Mouse (Mus musculus): ENCODE measurements around the gene Slbp. TPM values are rescaled to one million over a fixed set of nuclear protein-coding genes. Genes with fewer than 3 reads are reported as not detected.

The Slbp gene
- total RNA-seq, 2 experiments from 2014 or later: 20.5 to 21.5 TPM

GRCm38 (mm10) chr5:33674439-33674838 is 22.1 kb upstream of the Slbp start:
- peak overlapping the region; percentile 54; the same call in 1 of the 2 replicates for H3K27ac ChIP-seq
- DNase-seq (ENCODE audit: low spot score in 2 of 2): peak; percentile 56 to 61
- no peak overlapping the region for H3K4me3 ChIP-seq
- TF ChIP-seq CTCF (conservative IDR thresholded peaks at IDR 0.05): no peak

- no peak overlapping the region for H3K27ac ChIP-seq
- no peak for TF ChIP-seq CTCF (conservative IDR thresholded peaks at IDR 0.05)
Measured at GRCm38 (mm10) chr5:33671659-33672058, 19.3 kb upstream of the Slbp start.

GRCm38 (mm10) chr5:33668223-33668622 is 15.8 kb upstream of the Slbp start:
- no peak for DNase-seq (ENCODE audit: low spot score in 2 of 2)
- TF ChIP-seq CTCF (conservative IDR thresholded peaks at IDR 0.05): peak; percentile 81

More at GRCm38 (mm10) chr5:33671659-33672058, 19.3 kb upstream of the Slbp start:
- H3K4me3 ChIP-seq: no peak overlapping the region
- DNase-seq (ENCODE audit: low spot score in 2 of 2): no peak

GRCm38 (mm10) chr5:33658664-33659050 is 6.3 kb upstream of the Slbp start:
- no peak for DNase-seq (ENCODE audit: low spot score in 2 of 2)
- no peak for TF ChIP-seq CTCF (conservative IDR thresholded peaks at IDR 0.05)

More at GRCm38 (mm10) chr5:33668223-33668622, 15.8 kb upstream of the Slbp start:
- H3K4me3 ChIP-seq: no peak overlapping the region
- no peak overlapping the region for H3K27ac ChIP-seq

GRCm38 (mm10) chr5:33657787-33658663 is 5.7 kb upstream of the Slbp start, which contains the start of the genes Tacc3 and Tmem129:
Gene Tacc3 (plus strand): TSS chr5:33658128.
Gene Tmem129 (minus strand): TSS chr5:33658416.
- DNase-seq (ENCODE audit: low spot score in 2 of 2): peak; percentile 97 to 99
- H3K4me3 ChIP-seq: peak within 1 kb of the TSS; percentile 84
- TF ChIP-seq CTCF (conservative IDR thresholded peaks at IDR 0.05): peak; percentile 11
- H3K27ac ChIP-seq: peak within 1 kb of the TSS; percentile 99

More at GRCm38 (mm10) chr5:33658664-33659050, 6.3 kb upstream of the Slbp start:
- no peak overlapping the region for H3K27ac ChIP-seq
- peak overlapping the region; percentile 84 for H3K4me3 ChIP-seq

GRCm38 (mm10) chr5:33657251-33657786 is 4.9 kb upstream of the Slbp start:
- no peak; the same call in 1 of the 2 replicates for TF ChIP-seq CTCF (conservative IDR thresholded peaks at IDR 0.05)
- DNase-seq (ENCODE audit: low spot score in 2 of 2): peak in 1 of 2 experiments; percentile 33
- peak overlapping the region; percentile 99 for H3K27ac ChIP-seq
- peak overlapping the region; percentile 84 for H3K4me3 ChIP-seq

GRCm38 (mm10) chr5:33656739-33657138 is 4.4 kb upstream of the Slbp start:
- no peak for TF ChIP-seq CTCF (conservative IDR thresholded peaks at IDR 0.05)
- peak overlapping the region; percentile 99 for H3K27ac ChIP-seq

GRCm38 (mm10) chr5:33655251-33655840 is 3.0 kb upstream of the Slbp start:
- Histone ChIP-seq H3K4me3 (no peak overlapping the region), H3K27ac (0 out of 2 replicates have a peak overlapping the region, but pooled peaks have one; percentile 18)
- no peak for DNase-seq (ENCODE audit: low spot score in 2 of 2)
- no peak for TF ChIP-seq CTCF (conservative IDR thresholded peaks at IDR 0.05)

More at GRCm38 (mm10) chr5:33656739-33657138, 4.4 kb upstream of the Slbp start:
- no peak for DNase-seq (ENCODE audit: low spot score in 2 of 2)
- H3K4me3 ChIP-seq: peak overlapping the region; percentile 84

- DNase-seq (ENCODE audit: low spot score in 2 of 2): no peak
- TF ChIP-seq CTCF (conservative IDR thresholded peaks at IDR 0.05): no peak
- Histone ChIP-seq H3K4me3 (no peak overlapping the region), H3K27ac (no peak overlapping the region)
Measured at GRCm38 (mm10) chr5:33654424-33654823, 2.0 kb upstream of the Slbp start.

GRCm38 (mm10) chr5:33652783-33653173 is 404 bp upstream of the Slbp start:
- Histone ChIP-seq H3K4me3 (peak overlapping the region; percentile 95), H3K27ac (peak overlapping the region; percentile 100)
- no peak for TF ChIP-seq CTCF (conservative IDR thresholded peaks at IDR 0.05)
- no peak for DNase-seq (ENCODE audit: low spot score in 2 of 2)

GRCm38 (mm10) chr5:33651541-33651920 is 843 bp downstream of the Slbp start:
- Histone ChIP-seq H3K4me3 (peak overlapping the region; percentile 95), H3K27ac (peak overlapping the region; percentile 100)
- TF ChIP-seq CTCF (conservative IDR thresholded peaks at IDR 0.05): no peak; the same call in 1 of the 2 replicates
- no peak for DNase-seq (ENCODE audit: low spot score in 2 of 2)

GRCm38 (mm10) chr5:33651017-33651416 is 1.4 kb downstream of the Slbp start:
- no peak for DNase-seq (ENCODE audit: low spot score in 2 of 2)
- H3K4me3 ChIP-seq: peak overlapping the region; percentile 95
- TF ChIP-seq CTCF (conservative IDR thresholded peaks at IDR 0.05): no peak
- 0 out of 2 replicates have a peak overlapping the region, but pooled peaks have one; percentile 100 for H3K27ac ChIP-seq

GRCm38 (mm10) chr5:33640652-33641051 is 11.7 kb downstream of the Slbp start:
- Histone ChIP-seq H3K4me3 (no peak overlapping the region), H3K27ac (no peak overlapping the region)
- TF ChIP-seq CTCF (conservative IDR thresholded peaks at IDR 0.05): peak; percentile 90
- peak in 1 of 2 experiments; percentile 51 for DNase-seq (ENCODE audit: low spot score in 2 of 2)

Data from layer of hippocampus, adult 2 months (tissue).